Mouse (Mus musculus) CH12.LX (cell line): ENCODE results near the gene Rpusd2. TPM values are rescaled to one million over a fixed set of nuclear protein-coding genes. Genes with fewer than 3 reads are reported as not detected.
A peak's percentile ranks its signal among the peaks of the same experiment; 100 is the strongest.

Source experiments
- DNase-seq: peaks from one replicate; pipeline ENCODE4 v3.0.0-alpha.2; 2013; ENCODE audit errors: extremely low read depth
- H3K27ac ChIP-seq: 2 replicates; pipeline ENCODE4 v1.5.1; 2012; ENCODE audit warnings: low read depth, mild to moderate bottlenecking, control low read depth, moderate library complexity; ENCODE audit not compliant: insufficient read depth
- H3K27me3 ChIP-seq: replicated peaks from 2 replicates; pipeline ENCODE3; 2012; ENCODE audit warnings: inconsistent platforms
- H3K36me3 ChIP-seq, 2 experiments: replicated peaks in 1 of 2; 2 replicates each; pipeline versions ENCODE3 to v1.6.1; 2012; ENCODE audit warnings: inconsistent platforms in 1 of 2, low read length in 1 of 2, mild to moderate bottlenecking in 1 of 2, mixed read lengths in 1 of 2, moderate library complexity in 1 of 2; ENCODE audit not compliant: control insufficient read depth in 1 of 2, insufficient read depth in 1 of 2
- H3K4me1 ChIP-seq, 2 experiments: 2 replicates each; pipeline ENCODE4 v1.6.1; 2012; ENCODE audit warnings: inconsistent platforms in 1 of 2, moderate library complexity in 1 of 2; ENCODE audit not compliant: insufficient read depth in 2 of 2, control insufficient read depth in 1 of 2
- H3K4me2 ChIP-seq: 2 replicates; pipeline ENCODE4 v1.6.1; 2012; ENCODE audit warnings: low read depth, mild to moderate bottlenecking, control low read depth; ENCODE audit not compliant: poor library complexity, insufficient read depth, severe bottlenecking
- H3K4me3 ChIP-seq, 3 experiments: fragments of 150-350 bp in 1 of 3; sonication (generic) in 1 of 3; replicated peaks in 1 of 3; 2 replicates each; pipeline versions ENCODE3 to v1.5.1; 2011 to 2012; ENCODE audit warnings: low read depth in 2 of 3, low read length in 2 of 3, mild to moderate bottlenecking in 2 of 3, moderate library complexity in 2 of 3, control low read depth in 1 of 3, improper control_type of control experiment in 1 of 3, inconsistent platforms in 1 of 3, mixed read lengths in 1 of 3; ENCODE audit not compliant: poor library complexity in 1 of 3
- H3K79me2 ChIP-seq: replicated peaks from 2 replicates; pipeline ENCODE4 v1.6.1; 2012; ENCODE audit warnings: mild to moderate bottlenecking, moderate library complexity; ENCODE audit not compliant: control insufficient read depth, poor library complexity, insufficient read depth, severe bottlenecking; ENCODE audit errors: extremely low read depth
- H3K9ac ChIP-seq: 2 replicates; pipeline ENCODE4 v1.6.1; 2012; ENCODE audit warnings: low read depth, mild to moderate bottlenecking, control low read depth, moderate library complexity; ENCODE audit not compliant: insufficient read depth
- H3K9me3 ChIP-seq: replicated peaks from 2 replicates; pipeline ENCODE3; 2012; ENCODE audit warnings: low read length, inconsistent platforms, mixed read lengths
- BHLHE40 ChIP-seq: IDR thresholded peaks from 2 replicates; pipeline ENCODE4 v1.6.1; 2011; ENCODE audit warnings: mild to moderate bottlenecking, low read depth, low read length, improper control_type of control experiment
- CHD1 ChIP-seq: IDR thresholded peaks from 2 replicates; pipeline ENCODE4 v1.6.1; 2012; ENCODE audit warnings: low read depth, low read length, improper control_type of control experiment, inconsistent platforms
- CHD2 ChIP-seq: IDR thresholded peaks from 2 replicates; pipeline ENCODE4 v1.6.1; 2011; ENCODE audit warnings: low read length, improper control_type of control experiment
- E2F4 ChIP-seq: IDR thresholded peaks from 2 replicates; pipeline ENCODE4 v1.6.1; 2011; ENCODE audit warnings: low read depth, low read length, improper control_type of control experiment; ENCODE audit not compliant: insufficient replicate concordance
- ELF1 ChIP-seq: IDR thresholded peaks from 2 replicates; pipeline ENCODE4 v1.6.1; 2014; ENCODE audit warnings: low read depth, mild to moderate bottlenecking, inconsistent platforms, low read length, improper control_type of control experiment
- ETS1 ChIP-seq: conservative IDR thresholded peaks from 2 replicates; pipeline ENCODE4 v1.6.1; 2012; ENCODE audit warnings: low read depth, mild to moderate bottlenecking, inconsistent platforms, low read length, improper control_type of control experiment, moderate library complexity
- GABPA ChIP-seq: IDR thresholded peaks from 2 replicates; pipeline ENCODE4 v1.6.1; 2012; ENCODE audit warnings: low read depth, low read length, improper control_type of control experiment, inconsistent platforms; ENCODE audit not compliant: insufficient replicate concordance
- HCFC1 ChIP-seq: IDR thresholded peaks from 2 replicates; pipeline ENCODE4 v1.6.1; 2012; ENCODE audit warnings: low read depth, mild to moderate bottlenecking, inconsistent platforms, low read length, improper control_type of control experiment
- IRF4 ChIP-seq: IDR thresholded peaks from 2 replicates; pipeline ENCODE4 v1.6.1; 2014; ENCODE audit warnings: low read depth, mild to moderate bottlenecking, inconsistent platforms, low read length, improper control_type of control experiment
- JUND ChIP-seq: conservative IDR thresholded peaks from 2 replicates; pipeline ENCODE4 v1.6.1; 2011; ENCODE audit warnings: low read depth, low read length, improper control_type of control experiment
- MAFK ChIP-seq: IDR thresholded peaks from 2 replicates; pipeline ENCODE4 v1.6.1; 2011; ENCODE audit warnings: low read length, improper control_type of control experiment; ENCODE audit not compliant: insufficient replicate concordance
- MEF2A ChIP-seq: IDR thresholded peaks from 2 replicates; pipeline ENCODE4 v1.6.1; 2014; ENCODE audit warnings: low read depth, mild to moderate bottlenecking, inconsistent platforms, low read length, improper control_type of control experiment, borderline replicate concordance
- MXI1 ChIP-seq: IDR thresholded peaks from 2 replicates; pipeline ENCODE4 v1.6.1; 2011; ENCODE audit warnings: mild to moderate bottlenecking, low read depth, low read length, improper control_type of control experiment
- MYC ChIP-seq: IDR thresholded peaks from 2 replicates; pipeline ENCODE4 v1.6.1; 2011; ENCODE audit warnings: low read depth, mild to moderate bottlenecking, improper control_type of control experiment, low read length
- NELFE ChIP-seq: IDR thresholded peaks from 2 replicates; pipeline ENCODE4 v1.6.1; 2011; ENCODE audit warnings: low read depth, low read length, improper control_type of control experiment
- PAX5 ChIP-seq: IDR thresholded peaks from 2 replicates; pipeline ENCODE4 v1.6.1; 2012; ENCODE audit warnings: low read length, inconsistent platforms, mixed read lengths
- POLR2AphosphoS2 ChIP-seq: IDR thresholded peaks from 2 replicates; pipeline ENCODE4 v1.6.1; 2011; ENCODE audit warnings: low read depth, low read length, improper control_type of control experiment
- RAD21 ChIP-seq: IDR thresholded peaks from 2 replicates; pipeline ENCODE4 v1.6.1; 2011; ENCODE audit warnings: low read depth, mild to moderate bottlenecking, low read length, improper control_type of control experiment, moderate library complexity
- TBP ChIP-seq: conservative IDR thresholded peaks from 2 replicates; pipeline ENCODE4 v1.6.1; 2011; ENCODE audit warnings: low read depth, low read length, improper control_type of control experiment
- TCF12 ChIP-seq: IDR thresholded peaks from 2 replicates; pipeline ENCODE4 v1.6.1; 2014; ENCODE audit warnings: low read depth, mild to moderate bottlenecking, inconsistent platforms, low read length, improper control_type of control experiment
- ZC3H11A ChIP-seq: IDR thresholded peaks from 2 replicates; pipeline ENCODE4 v1.6.1; 2012; ENCODE audit warnings: low read depth, mild to moderate bottlenecking, inconsistent platforms, low read length, improper control_type of control experiment
- ZNF384 ChIP-seq: IDR thresholded peaks from 2 replicates; pipeline ENCODE4 v1.6.1; 2012; ENCODE audit warnings: low read depth, low read length, improper control_type of control experiment, inconsistent platforms
- dilution Hi-C: fragments of 300-500 bp; cut with MboI; formaldehyde crosslinking; loops from 2 replicates; pipeline ENCODE4 v1.14.3; 2020; ENCODE audit warnings: low sequenced_read_pairs; ENCODE audit not compliant: extremely low pct_unique_long_range_greater_than_20kb, extremely low pct_ligation_motif_present
- in situ Hi-C: fragments of 300-500 bp; cut with MboI; formaldehyde crosslinking; loops from 3 replicates; pipeline ENCODE4 v1.14.3; 2019; ENCODE audit warnings: low sequenced_read_pairs, low pct_ligation_motif_present, low pct_unique_long_range_greater_than_20kb, mixed read lengths
- polyA plus RNA-seq: library from polyadenylated mRNA; unstranded; fragments of >175 nt; gene quantifications from 2 replicates; pipeline ENCODE4 v1.2.1, GENCODE M21; 2012; ENCODE audit warnings: low read depth; ENCODE audit not compliant: insufficient read length
- total RNA-seq, 2 experiments: library from RNA; depleted of rRNA; stranded (reverse); fragments of 300-350 nt in 1 of 2; fragments of >200 nt in 1 of 2; gene quantifications; 2 replicates each; pipeline ENCODE4 v1.2.3; 2012 to 2014

Rpusd2 gene
- total and polyA plus RNA-seq, 3 experiments, result 10.7 to 14.7 (median 13.7) TPM

DNA sequence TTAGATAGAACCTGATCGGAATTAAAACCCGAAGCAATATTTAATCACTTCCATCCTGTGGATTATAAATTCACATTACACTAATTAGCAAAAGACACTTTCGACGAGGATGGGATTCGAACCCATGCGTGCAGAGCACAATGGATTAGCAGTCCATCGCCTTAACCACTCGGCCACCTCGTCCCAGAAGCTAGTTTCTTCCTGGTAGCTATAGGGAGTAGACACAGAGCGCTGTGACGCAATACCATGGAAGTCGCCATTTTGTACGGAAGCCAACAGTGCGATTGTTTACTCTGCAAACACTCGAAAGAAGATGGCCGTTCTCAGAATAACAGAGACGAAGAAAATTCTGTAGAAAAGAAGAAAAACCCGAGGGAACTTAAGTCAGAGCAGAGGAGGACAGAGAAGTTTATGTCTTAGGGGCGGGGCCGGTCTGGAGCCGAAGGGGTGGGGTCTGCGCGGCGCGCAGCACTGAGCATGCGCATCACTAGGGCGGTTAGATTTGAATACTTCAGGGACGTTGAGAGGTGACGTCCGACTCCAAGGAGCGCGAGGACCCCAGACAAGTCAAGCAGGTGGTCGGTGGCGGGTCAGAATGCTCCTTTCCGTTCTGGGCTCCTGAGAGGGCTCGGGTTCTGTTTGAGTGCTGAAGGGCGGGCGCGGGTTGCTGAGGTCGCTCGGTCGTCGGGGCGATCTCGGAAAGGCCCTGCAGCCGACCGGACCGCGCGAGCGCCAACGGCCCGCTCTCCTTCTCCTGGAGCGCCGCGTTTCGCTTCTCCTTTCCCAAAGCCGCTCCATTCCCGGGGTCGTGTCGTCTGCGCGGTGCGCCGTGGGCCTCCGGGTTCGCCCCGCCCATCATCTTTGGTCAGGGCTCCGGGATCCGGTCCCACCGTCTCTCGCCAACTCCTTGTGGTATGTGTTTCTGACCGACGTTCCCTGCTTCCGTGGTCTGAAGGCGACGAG, 12.3 kb downstream of the Rpusd2 start, which contains the start of gene Knl1 (continued):
- peak; percentile 41 for TF ChIP-seq MEF2A
- TF ChIP-seq JUND, result peak; percentile 24
- TF ChIP-seq RAD21, result no peak
- TF ChIP-seq TCF12, result peak; percentile 27
- TF ChIP-seq TBP, result peak; percentile 100
- peak; percentile 47; the same call in 1 of the 2 replicates for TF ChIP-seq MYC
- peak; percentile 33; the same call in 1 of the 2 replicates for TF ChIP-seq ETS1
- peak; percentile 82 for TF ChIP-seq E2F4
- TF ChIP-seq ELF1, result peak; percentile 99
- TF ChIP-seq POLR2AphosphoS2, result peak; percentile 79
- TF ChIP-seq, all 38 proteins: peak for 22

DNA sequence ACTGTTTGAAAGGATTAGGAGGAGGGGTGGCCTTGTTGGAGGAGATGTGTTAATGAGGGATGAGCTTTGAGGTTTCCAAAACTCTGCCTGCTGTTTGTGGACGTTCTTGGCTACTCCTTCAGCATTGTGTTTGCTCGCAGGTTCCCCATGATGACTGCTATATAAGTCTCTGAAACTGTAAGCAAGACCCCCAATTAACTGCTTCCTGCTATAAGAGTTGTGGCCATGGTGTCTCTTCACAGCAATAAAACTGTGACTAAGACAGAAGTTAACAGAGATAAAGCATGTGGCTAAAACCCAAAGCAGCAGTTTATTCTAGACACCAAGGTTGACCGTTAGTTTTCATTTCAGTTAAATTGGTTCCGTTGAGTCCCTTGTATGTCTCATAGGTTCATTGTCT, 13.3 kb downstream of the Rpusd2 start:
- Histone ChIP-seq H3K36me3 (peaks cover 0 to 17% of the 10 kb centered on the region in 2 experiments), H3K4me3 (peak overlapping the region; percentile 77 to 90 (median 86)), H3K9me3 (no peaks in the 10 kb centered on the region)
- dilution Hi-C loops, result no loop called here
- TF ChIP-seq PAX5 (no peak), MYC (no peak), MAFK (no peak), E2F4 (no peak), BHLHE40 (no peak), IRF4 (no peak), ZC3H11A (no peak), NELFE (no peak), CHD2 (no peak), GABPA (no peak), ZNF384 (no peak), HCFC1 (no peak), TCF12 (no peak), POLR2AphosphoS2 (no peak), CHD1 (no peak), MXI1 (no peak)
- TF ChIP-seq, all 38 proteins: peak for 0
- peaks cover 35% of the 10 kb centered on the region for H3K79me2 ChIP-seq
- H3K27ac ChIP-seq, result no peak overlapping the region
- in situ Hi-C loops, result no loop called here
- no peak for DNase-seq
- H3K9ac ChIP-seq, result peak overlapping the region; percentile 50
- H3K4me2 ChIP-seq, result peak overlapping the region; percentile 43
- H3K27me3 ChIP-seq, result no peaks in the 10 kb centered on the region
- peaks cover 10 to 46% of the 10 kb centered on the region in 2 experiments for H3K4me1 ChIP-seq
